Mouse (Mus musculus) lung, adult 2 months (tissue): Measurements from ENCODE around the gene Krt6b.

ENCODE experiments used
- CTCF ChIP-seq: fragments of 200-500 bp; IDR thresholded peaks from 2 replicates; pipeline ENCODE4 v1.5.1; 2011; ENCODE audit warnings: mild to moderate bottlenecking, low read length, control low read depth; ENCODE audit not compliant: insufficient read depth
- POLR2A ChIP-seq: fragments of 200-500 bp; IDR thresholded peaks from 2 replicates; pipeline ENCODE4 v1.6.1; 2011; ENCODE audit warnings: low read depth, mild to moderate bottlenecking, control low read depth, low read length, borderline replicate concordance; ENCODE audit errors: extremely low read depth

GRCm38 (mm10) chr15:101714356-101714755, 34.3 kb upstream of the Krt6b start:
- TF ChIP-seq CTCF (no peak), POLR2A (no peak)
